Mouse (Mus musculus): ENCODE measurements around the gene Tdrd9. TPM values are rescaled to one million over a fixed set of nuclear protein-coding genes. Genes with fewer than 3 reads are reported as not detected.

Tdrd9 gene
- 0.14 and 0.18 TPM in 2 replicates for polyA plus RNA-seq (2012; rRNA removed)

DNA sequence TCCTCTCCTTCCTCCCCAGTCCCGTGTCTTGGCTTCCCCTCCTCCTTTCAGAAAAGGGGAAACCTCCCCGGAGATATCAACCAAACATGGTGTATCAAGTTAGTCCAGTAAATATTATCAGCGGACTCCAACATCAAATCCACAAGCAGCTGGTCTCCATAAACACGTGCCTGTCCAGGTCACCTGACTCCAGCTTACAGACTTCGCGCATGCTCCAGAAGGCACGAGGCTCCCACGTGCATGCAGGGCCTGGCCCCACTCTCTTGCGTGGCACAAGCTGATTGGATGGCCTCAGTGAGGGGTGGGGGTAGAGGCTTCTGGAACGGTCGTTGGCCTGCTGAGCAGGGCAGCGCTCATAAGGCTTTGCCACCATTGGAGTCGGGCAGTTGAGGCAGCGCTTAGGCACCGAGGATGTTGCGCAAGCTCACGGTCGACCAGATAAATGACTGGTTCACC, at the start of gene Tdrd9:
Gene Tdrd9 (plus strand): TSS at position 329 of the 456 bp plus-strand sequence.

DNA sequence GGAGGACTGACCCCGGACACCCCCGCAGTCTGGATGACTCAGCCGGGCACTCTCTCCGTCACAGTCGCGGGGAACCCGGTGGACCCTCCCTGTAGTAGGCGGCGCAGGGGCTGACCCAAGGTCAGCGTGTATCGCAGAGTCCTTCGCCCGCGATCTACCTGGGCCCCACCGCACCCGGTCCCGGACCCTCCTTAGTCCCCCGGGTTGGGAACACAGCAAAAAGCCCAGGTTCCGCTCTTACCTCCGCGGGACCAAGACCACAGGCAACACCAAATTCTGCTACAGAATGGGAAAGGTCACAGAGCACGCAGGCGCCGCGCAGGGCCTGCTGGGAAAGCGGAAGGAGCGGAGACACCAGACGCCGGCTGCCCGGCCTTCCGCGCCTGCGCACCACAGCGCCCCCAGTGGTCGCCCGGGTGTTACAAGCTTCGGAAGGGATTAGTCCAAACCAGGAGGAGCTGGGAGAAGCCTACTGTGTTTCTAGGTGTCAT, 4.6 kb upstream of the Tdrd9 start, which contains the start of gene Atp5mpl:
Gene Atp5mpl (minus strand): TSS at position 295 of the 491 bp plus-strand sequence.

DNA sequence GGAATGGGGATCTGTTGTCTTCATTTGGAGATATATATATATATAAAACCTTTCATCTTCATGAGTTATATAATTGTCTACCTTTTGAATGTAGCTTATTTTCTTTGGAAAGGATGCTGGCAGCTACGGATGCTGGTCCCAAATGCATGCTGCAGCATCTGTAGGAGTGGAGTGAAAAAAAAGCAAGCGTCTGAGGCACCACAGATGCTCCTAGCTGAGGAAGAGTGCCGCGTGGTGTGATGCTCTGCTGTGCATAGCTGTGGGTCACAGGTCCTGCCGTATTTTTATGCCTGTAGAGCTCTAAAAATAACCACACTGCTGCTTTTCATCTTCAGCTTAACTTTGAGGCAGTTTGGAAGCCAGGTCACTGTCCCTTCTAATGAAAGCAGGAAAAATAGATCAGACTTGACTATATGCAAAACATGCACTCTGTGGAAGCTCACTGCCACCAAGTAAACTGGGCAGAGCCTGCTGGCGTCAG, 9.6 kb downstream of the Tdrd9 start, which contains the start of gene Rd3l:
Gene Rd3l (minus strand): TSS at position 431 of the 481 bp plus-strand sequence.

DNA sequence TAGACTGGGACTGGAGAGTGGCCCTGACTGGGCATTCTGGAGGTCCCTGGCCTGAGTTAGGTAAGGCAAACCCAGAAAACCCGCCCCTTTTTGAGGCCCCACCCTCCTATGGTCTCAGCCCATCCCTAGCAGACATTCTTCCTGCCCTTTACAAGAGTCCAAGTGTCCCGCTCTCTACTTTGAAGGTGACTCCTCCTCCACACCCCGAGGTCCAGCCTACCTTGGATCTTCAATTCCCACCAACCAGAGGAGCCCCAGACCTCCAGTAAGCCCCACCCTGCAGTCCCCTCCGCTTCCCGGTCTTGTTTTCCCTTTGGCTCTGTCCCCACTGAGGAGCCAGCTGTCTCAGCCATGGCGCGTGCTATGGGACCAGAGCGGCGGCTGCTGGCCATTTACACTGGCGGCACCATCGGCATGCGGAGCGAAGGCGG, 135.2 kb downstream of the Tdrd9 start, which contains the start of gene Aspg:
Gene Aspg (plus strand): TSS at position 139 of the 431 bp plus-strand sequence.

Other genes with a start within 250 kb of the Tdrd9 start
- 13.5 and 14.4 TPM in 2 replicates for gene Klc1, start 212.7 kb upstream of the Tdrd9 start, polyA plus RNA-seq (2012; rRNA removed)
- gene Xrcc3, start 157.7 kb upstream of the Tdrd9 start, polyA plus RNA-seq (2012; rRNA removed), result 5.3 and 8.0 TPM in 2 replicates
- gene Zfyve21, start 157.4 kb upstream of the Tdrd9 start, polyA plus RNA-seq (2012; rRNA removed), result 56.0 and 62.1 TPM in 2 replicates
- gene Ppp1r13b, start 63.4 kb upstream of the Tdrd9 start, polyA plus RNA-seq (2012; rRNA removed), result 3.1 and 3.5 TPM in 2 replicates
- 171 and 177 TPM in 2 replicates for gene Atp5mpl, start 4.6 kb upstream of the Tdrd9 start, polyA plus RNA-seq (2012; rRNA removed)
- gene Rd3l, start 9.8 kb downstream of the Tdrd9 start, polyA plus RNA-seq (2012; rRNA removed), result 0.06 and 0.07 TPM in 2 replicates
- 5.9 and 8.0 TPM in 2 replicates for gene Aspg, start 135.1 kb downstream of the Tdrd9 start, polyA plus RNA-seq (2012; rRNA removed)
- gene Kif26a, start 174.6 kb downstream of the Tdrd9 start, polyA plus RNA-seq (2012; rRNA removed), result 0.35 and 0.39 TPM in 2 replicates